Comparison of ENCODE assay signal across 8 mouse cellular contexts in the genomic region with DNA sequence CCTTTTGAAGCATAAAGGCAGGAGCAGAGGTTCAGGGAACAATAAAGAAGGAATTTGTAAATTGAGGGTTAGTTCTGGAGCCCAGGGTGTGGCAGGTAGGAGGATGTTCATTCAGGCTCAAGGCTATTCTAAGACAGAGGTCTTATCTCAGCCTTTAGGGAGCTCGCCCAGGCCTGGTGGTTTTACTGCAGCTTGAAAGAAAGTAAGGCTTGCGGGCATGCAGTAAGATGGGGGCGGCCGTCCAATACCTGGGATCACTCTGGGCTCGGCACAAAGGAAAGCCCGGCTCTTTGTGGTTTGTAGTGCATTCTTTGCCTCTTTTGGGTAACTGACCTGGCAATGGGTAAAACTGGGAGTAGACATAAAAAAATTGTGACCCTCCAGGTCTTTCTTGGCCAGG. TPM values are rescaled to one million over a fixed set of nuclear protein-coding genes. Genes with fewer than 3 reads are reported as not detected.
DNase-seq lines count a peak whose midpoint lies in the region; ATAC-seq and TF ChIP-seq lines count a peak whose summit lies in the region.

No protein-coding gene starts in this region.

- H3K27me3 ChIP-seq in E14TG2a.4 (ENCODE audit: insufficient read depth, low read length): no peaks in the 10 kb centered on the region
- H3K27me3 ChIP-seq in hindbrain, embryonic 12.5 days: no peaks in the 10 kb centered on the region
- H3K27me3 ChIP-seq in liver, embryonic 13.5 days: no peaks in the 10 kb centered on the region
- no peaks in the 10 kb centered on the region for H3K27me3 ChIP-seq in neural tube, embryonic 14.5 days (ENCODE audit: control insufficient read depth, insufficient read depth, low read length)

- TF ChIP-seq CTCF in E14TG2a.4 (conservative IDR thresholded peaks at IDR 0.05; ENCODE audit: low read length): no peak
- no peak for TF ChIP-seq CTCF in cortical plate, adult 2 months (IDR thresholded peaks at IDR 0.05; ENCODE audit: extremely low read depth, insufficient read depth, low read length)

- TF ChIP-seq POLR2A in cortical plate, adult 2 months (IDR thresholded peaks at IDR 0.05; ENCODE audit: extremely low read depth, insufficient read depth, low read length): no peak

- H3K4me1 ChIP-seq in E14TG2a.4 (replicated peaks; ENCODE audit: low read depth, low read length): peaks cover 71% of the 10 kb centered on the region
- H3K4me1 ChIP-seq in cortical plate, adult 2 months (ENCODE audit: control insufficient read depth, insufficient read depth, low read length): peaks cover 3% of the 10 kb centered on the region; the same call in 1 of the 2 replicates
- H3K4me1 ChIP-seq in hindbrain, embryonic 12.5 days: peaks cover 17% of the 10 kb centered on the region
- peaks cover 40% of the 10 kb centered on the region for H3K4me1 ChIP-seq in liver, embryonic 13.5 days (replicated peaks)
- H3K4me1 ChIP-seq in neural tube, embryonic 14.5 days (ENCODE audit: control insufficient read depth, insufficient read depth, low read length): peaks cover 15% of the 10 kb centered on the region; the same call in 1 of the 2 replicates

- peak overlapping the region; percentile 20; the same call in 1 of the 2 replicates for H3K27ac ChIP-seq in cortical plate, adult 2 months (ENCODE audit: insufficient read depth, low read length)
- peak overlapping the region; percentile 93 for H3K27ac ChIP-seq in hindbrain, embryonic 12.5 days
- H3K27ac ChIP-seq in liver, embryonic 13.5 days: peak overlapping the region; percentile 91
- peak overlapping the region; percentile 88; the same call in 1 of the 2 replicates for H3K27ac ChIP-seq in neural tube, embryonic 14.5 days (ENCODE audit: low read depth, low read length)

- H3K4me3 ChIP-seq in E14TG2a.4 (replicated peaks; ENCODE audit: low read length): peak overlapping the region; percentile 98
- H3K4me3 ChIP-seq in cortical plate, adult 2 months (ENCODE audit: insufficient read depth, low read length): peak overlapping the region; percentile 69
- H3K4me3 ChIP-seq in hindbrain, embryonic 12.5 days: peak overlapping the region; percentile 89
- H3K4me3 ChIP-seq in liver, embryonic 13.5 days (replicated peaks): peak overlapping the region; percentile 92
- H3K4me3 ChIP-seq in neural tube, embryonic 14.5 days (ENCODE audit: low read depth, low read length): peak overlapping the region; percentile 92

- DNase-seq in gastrocnemius, postnatal 25 days: peak; percentile 11
- DNase-seq in gastrocnemius, postnatal 36 days: no peak
- peak; percentile 5 for DNase-seq in liver, embryonic 13.5 days

- H3K4me2 ChIP-seq in hindbrain, embryonic 12.5 days (replicated peaks): peak overlapping the region; percentile 63
- H3K4me2 ChIP-seq in liver, embryonic 13.5 days: peak overlapping the region; percentile 82
- H3K4me2 ChIP-seq in neural tube, embryonic 14.5 days (ENCODE audit: low read depth, low read length): peak overlapping the region; percentile 73

- intact Hi-C loops in gastrocnemius, postnatal 36 days (cut with DNase I): loop anchor here (2.0 kb wide), 1 partner anchor 26 kb away; no protein-coding TSS in a partner anchor

- peak overlapping the region; percentile 85 for H3K9ac ChIP-seq in hindbrain, embryonic 12.5 days
- peak overlapping the region; percentile 92 for H3K9ac ChIP-seq in liver, embryonic 13.5 days
- peak overlapping the region; percentile 78 for H3K9ac ChIP-seq in neural tube, embryonic 14.5 days (replicated peaks; ENCODE audit: low read depth, low read length)

- WGBS in hindbrain, embryonic 12.5 days: 29% methylated on average over 6 of the region's 6 CpGs
- 11% methylated on average over 6 of the region's 6 CpGs for WGBS in liver, embryonic 13.5 days (ENCODE audit: insufficient replicate concordance)
- 20% methylated on average over 6 of the region's 6 CpGs for WGBS in neural tube, embryonic 14.5 days

- H3K9me3 ChIP-seq in E14TG2a.4 (ENCODE audit: low read length): peaks cover 10% of the 10 kb centered on the region
- no peaks in the 10 kb centered on the region for H3K9me3 ChIP-seq in hindbrain, embryonic 12.5 days (replicated peaks)
- H3K9me3 ChIP-seq in liver, embryonic 13.5 days (replicated peaks): no peaks in the 10 kb centered on the region
- H3K9me3 ChIP-seq in neural tube, embryonic 14.5 days (ENCODE audit: control insufficient read depth, low read length): no peaks in the 10 kb centered on the region

- ATAC-seq in hindbrain, embryonic 12.5 days (ENCODE audit: low FRiP score): peak; percentile 18
- peak; percentile 23; the same call in 1 of the 2 replicates for ATAC-seq in liver, embryonic 13.5 days (ENCODE audit: low read depth)
- ATAC-seq in neural tube, embryonic 14.5 days (ENCODE audit: low read depth): peak; percentile 18; the same call in 1 of the 2 replicates
- ATAC-seq in granulocyte monocyte progenitor cell, adult 5-6 weeks (replicated peaks; ENCODE audit: poor library complexity, severe bottlenecking): no peak

- H3K36me3 ChIP-seq in E14TG2a.4 (ENCODE audit: insufficient read depth, low read length): peaks cover 29% of the 10 kb centered on the region
- peaks cover 22% of the 10 kb centered on the region for H3K36me3 ChIP-seq in hindbrain, embryonic 12.5 days
- peaks cover 18% of the 10 kb centered on the region for H3K36me3 ChIP-seq in liver, embryonic 13.5 days
- peaks cover 6% of the 10 kb centered on the region; the same call in 1 of the 2 replicates for H3K36me3 ChIP-seq in neural tube, embryonic 14.5 days (ENCODE audit: control insufficient read depth, insufficient read depth, low read length)

RNA-seq across cellular contexts. Expression of a gene that starts 0.8 kb away (rescaled TPM):
- total RNA-seq in gastrocnemius, postnatal 25 days (2021): 10 to 100 TPM; 19.1 to 23.4 TPM
- total RNA-seq in gastrocnemius, postnatal 36 days (2021): 10 to 100 TPM; 15.4 to 18.7 TPM
- polyA plus RNA-seq in cortical plate, adult 2 months (2012; rRNA removed): 2.1 and 3.0 TPM in 2 replicates
- polyA plus RNA-seq in hindbrain, embryonic 12.5 days (2016; fragmentation: Nextera tagmentation; extraction: Ambion mirVana): 13.2 and 14.9 TPM in 2 replicates
- polyA plus RNA-seq in liver, embryonic 13.5 days (2015; fragmentation: Nextera tagmentation; extraction: Ambion mirVana): 8.5 and 10.9 TPM in 2 replicates
- polyA plus RNA-seq in neural tube, embryonic 14.5 days (2014; fragmentation: Nextera tagmentation; extraction: Ambion mirVana): 4.0 and 5.5 TPM in 2 replicates
- 16.5 and 22.3 TPM in 2 replicates for total RNA-seq in granulocyte monocyte progenitor cell, adult 5-6 weeks (2014; fragmentation: Nextera tagmentation)
- total RNA-seq in granulocyte monocyte progenitor cell, adult 5-6 weeks (2017): 50.3 and 51.3 TPM in 2 replicates

RNA-seq across cellular contexts. Expression of a gene that starts 29.0 kb away (rescaled TPM):
- total RNA-seq in gastrocnemius, postnatal 25 days (2021): 1 to 10 TPM; 4.5 to 5.9 TPM
- total RNA-seq in gastrocnemius, postnatal 36 days (2021): 1 to 10 TPM; 4.8 to 5.5 TPM
- 12.5 and 13.1 TPM in 2 replicates for polyA plus RNA-seq in cortical plate, adult 2 months (2012; rRNA removed)
- polyA plus RNA-seq in hindbrain, embryonic 12.5 days (2016; fragmentation: Nextera tagmentation; extraction: Ambion mirVana): 16.4 and 17.2 TPM in 2 replicates
- polyA plus RNA-seq in liver, embryonic 13.5 days (2015; fragmentation: Nextera tagmentation; extraction: Ambion mirVana): 2.0 and 2.6 TPM in 2 replicates
- 21.2 and 25.3 TPM in 2 replicates for polyA plus RNA-seq in neural tube, embryonic 14.5 days (2014; fragmentation: Nextera tagmentation; extraction: Ambion mirVana)
- 10.7 and 12.4 TPM in 2 replicates for total RNA-seq in granulocyte monocyte progenitor cell, adult 5-6 weeks (2014; fragmentation: Nextera tagmentation)
- total RNA-seq in granulocyte monocyte progenitor cell, adult 5-6 weeks (2017): 6.9 and 9.3 TPM in 2 replicates

Comparison
In these comparisons a context has a peak if more than half of its experiments do, and no peak if none do; other contexts are left out.
1. DNase-seq: peak in gastrocnemius, postnatal 25 days (single experiment) and liver, embryonic 13.5 days (single experiment); none in gastrocnemius, postnatal 36 days (0 of 2).
2. H3K27ac ChIP-seq: peak in every context shown above with its lines; median percentile 93 in hindbrain, embryonic 12.5 days; 91 in liver, embryonic 13.5 days; 88 in neural tube, embryonic 14.5 days; 20 in cortical plate, adult 2 months.
3. Peak in every context shown above with its lines, with median percentiles within 50 percentile points of each other: H3K4me3 ChIP-seq, H3K4me2 ChIP-seq and H3K9ac ChIP-seq.